Mouse (Mus musculus): ENCODE measurements around the gene Kcnn4. TPM values are rescaled to one million over a fixed set of nuclear protein-coding genes. Genes with fewer than 3 reads are reported as not detected.

Gene Kcnn4
- polyA plus RNA-seq, 1 experiment from 2014 or later = 119 TPM

DNA sequence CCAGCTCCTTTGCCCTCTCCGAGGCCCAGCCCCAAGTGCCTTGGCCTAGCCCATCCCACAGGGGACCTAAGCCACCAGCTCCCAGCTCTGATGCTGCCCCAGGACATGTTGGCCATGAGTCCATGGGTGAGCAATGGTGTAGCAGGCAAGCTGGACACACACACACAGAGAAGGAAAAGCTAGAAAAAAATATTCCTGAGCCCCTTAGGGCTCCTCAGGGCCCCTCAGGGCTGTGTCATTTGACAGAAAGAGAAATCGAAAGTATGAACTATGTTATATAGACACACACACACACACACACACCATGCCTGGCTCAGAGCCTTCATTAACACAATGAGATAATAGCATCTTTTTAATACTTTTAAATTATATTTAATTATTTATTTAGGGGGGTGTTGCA lies 10.3 kb downstream of the Kcnn4 start:
- H3K27ac ChIP-seq (ENCODE audit: low read depth, low read length) = peak overlapping the region; percentile 74
- H3K36me3 ChIP-seq (ENCODE audit: control insufficient read depth, insufficient read depth, low read length) = peaks cover 28% of the 10 kb centered on the region
- DNase-seq (ENCODE audit: low spot score) (no peak), ATAC-seq (replicated peaks; ENCODE audit: low FRiP score) (no peak)
- H3K4me2 ChIP-seq = 0 out of 2 replicates have a peak overlapping the region, but pooled peaks have one; percentile 12
- no peaks in the 10 kb centered on the region; the same call in 1 of the 2 replicates for H3K27me3 ChIP-seq (replicated peaks; ENCODE audit: control insufficient read depth, insufficient read depth, low read length)
- H3K4me1 ChIP-seq (replicated peaks; ENCODE audit: control insufficient read depth, insufficient read depth, low read length) = peaks cover 66% of the 10 kb centered on the region
- H3K9ac ChIP-seq (ENCODE audit: low read depth, low read length) = peak overlapping the region; percentile 50
- WGBS = 64% methylated on average over 2 of the region's 2 CpGs
- no peak overlapping the region for H3K4me3 ChIP-seq (ENCODE audit: low read depth, low read length)
- H3K9me3 ChIP-seq (ENCODE audit: control insufficient read depth, low read length) = no peaks in the 10 kb centered on the region

DNA sequence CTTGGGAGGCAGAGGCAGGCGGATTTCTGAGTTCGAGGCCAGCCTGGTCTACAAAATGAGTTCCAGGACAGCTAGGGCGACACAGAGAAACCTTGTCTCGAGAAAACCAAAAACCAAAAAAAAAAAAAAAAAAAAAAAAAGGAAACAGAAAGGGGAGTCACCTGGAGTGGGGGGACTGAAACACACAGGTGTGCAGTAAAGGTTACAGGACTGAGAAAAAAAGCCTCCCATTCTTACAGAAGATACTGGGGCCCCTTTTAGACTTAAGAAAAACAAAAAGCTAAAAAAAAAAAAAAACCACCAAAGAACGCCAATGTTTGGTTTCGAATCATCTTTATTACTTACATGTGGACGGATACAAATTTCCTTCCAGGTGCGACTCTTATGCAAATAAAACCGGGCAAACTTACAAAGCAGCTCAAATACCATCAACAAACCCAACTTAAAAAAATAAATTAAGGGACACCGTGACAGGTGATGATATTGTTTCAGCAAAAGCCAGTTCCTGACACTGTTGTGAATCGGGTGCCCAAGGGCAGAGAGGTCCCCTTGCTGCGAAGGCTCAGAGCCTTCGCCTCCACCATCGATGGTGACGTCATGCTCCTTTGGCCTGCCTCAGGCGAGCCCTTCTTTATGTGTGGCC lies 12.8 kb downstream of the Kcnn4 start:
- Histone ChIP-seq H3K4me3 (ENCODE audit: low read depth, low read length) (no peak overlapping the region), H3K9ac (ENCODE audit: low read depth, low read length) (peak overlapping the region; percentile 56), H3K27ac (ENCODE audit: low read depth, low read length) (peak overlapping the region; percentile 90), H3K4me1 (replicated peaks; ENCODE audit: control insufficient read depth, insufficient read depth, low read length) (peaks cover 53% of the 10 kb centered on the region), H3K4me2 (no peak overlapping the region; the same call in 1 of the 2 replicates), H3K36me3 (ENCODE audit: control insufficient read depth, insufficient read depth, low read length) (peaks cover 25% of the 10 kb centered on the region), H3K9me3 (ENCODE audit: control insufficient read depth, low read length) (no peaks in the 10 kb centered on the region), H3K27me3 (replicated peaks; ENCODE audit: control insufficient read depth, insufficient read depth, low read length) (no peaks in the 10 kb centered on the region)
- ATAC-seq (replicated peaks; ENCODE audit: low FRiP score) (no peak), DNase-seq (ENCODE audit: low spot score) (no peak)
- 87% methylated on average over 16 of the region's 16 CpGs for WGBS

DNA sequence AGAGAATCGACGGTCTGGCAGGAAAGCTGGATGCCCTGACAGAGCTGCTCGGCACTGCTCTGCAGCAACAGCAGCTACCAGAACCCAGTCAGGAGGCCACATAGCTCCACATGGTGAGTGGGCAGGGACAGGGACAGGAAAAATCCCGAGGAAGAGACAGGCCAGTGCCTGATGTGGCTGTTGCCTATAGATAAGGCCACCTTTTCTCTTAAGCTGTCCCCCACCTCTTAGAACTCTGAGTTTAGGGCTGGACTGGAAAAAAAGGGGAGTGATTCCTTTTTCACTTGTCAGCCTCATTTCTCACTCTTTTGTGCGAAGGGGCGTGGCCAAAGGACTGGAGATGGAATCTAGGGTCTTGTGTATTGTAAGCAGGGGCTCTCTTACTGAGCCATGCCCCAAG lies 14.0 kb downstream of the Kcnn4 start:
- 38% methylated on average over 6 of the region's 6 CpGs for WGBS
- H3K4me3 ChIP-seq (ENCODE audit: low read depth, low read length) = 0 out of 2 replicates have a peak overlapping the region, but pooled peaks have one; percentile 10
- H3K27me3 ChIP-seq (replicated peaks; ENCODE audit: control insufficient read depth, insufficient read depth, low read length) = no peaks in the 10 kb centered on the region
- ATAC-seq (replicated peaks; ENCODE audit: low FRiP score) (peak; percentile 81), DNase-seq (ENCODE audit: low spot score) (no peak)
- H3K9me3 ChIP-seq (ENCODE audit: control insufficient read depth, low read length) = no peaks in the 10 kb centered on the region
- peak overlapping the region; percentile 90 for H3K27ac ChIP-seq (ENCODE audit: low read depth, low read length)
- H3K4me2 ChIP-seq = peak overlapping the region; percentile 30
- H3K36me3 ChIP-seq (ENCODE audit: control insufficient read depth, insufficient read depth, low read length) = peaks cover 25% of the 10 kb centered on the region
- H3K4me1 ChIP-seq (replicated peaks; ENCODE audit: control insufficient read depth, insufficient read depth, low read length) = peaks cover 43% of the 10 kb centered on the region
- peak overlapping the region; percentile 56; the same call in 1 of the 2 replicates for H3K9ac ChIP-seq (ENCODE audit: low read depth, low read length)

DNA sequence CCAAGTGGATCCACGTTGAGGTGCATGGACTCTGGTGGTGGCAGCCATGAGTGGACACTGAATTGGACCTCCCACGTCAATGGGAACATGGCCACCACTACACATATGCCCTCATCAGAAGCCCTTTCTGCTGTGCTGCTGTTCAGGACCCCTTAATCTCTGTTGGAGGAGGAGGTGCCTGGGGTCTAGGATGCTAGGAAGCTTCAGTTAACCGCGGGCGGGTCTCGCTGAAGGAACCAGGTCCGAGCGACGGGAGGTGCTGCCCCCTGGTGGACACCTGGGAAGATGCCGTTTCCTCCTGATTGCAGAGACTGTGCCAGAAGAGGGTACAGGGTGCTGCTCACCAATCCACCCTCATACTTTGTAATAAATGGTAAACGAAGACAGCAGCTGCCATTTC lies 14.8 kb downstream of the Kcnn4 start:
- peaks cover 42% of the 10 kb centered on the region for H3K4me1 ChIP-seq (replicated peaks; ENCODE audit: control insufficient read depth, insufficient read depth, low read length)
- H3K9me3 ChIP-seq (ENCODE audit: control insufficient read depth, low read length) = no peaks in the 10 kb centered on the region
- no peaks in the 10 kb centered on the region for H3K27me3 ChIP-seq (replicated peaks; ENCODE audit: control insufficient read depth, insufficient read depth, low read length)
- 0 out of 2 replicates have a peak overlapping the region, but pooled peaks have one; percentile 30 for H3K9ac ChIP-seq (ENCODE audit: low read depth, low read length)
- peak overlapping the region; percentile 42 for H3K4me2 ChIP-seq
- 15% methylated on average over 11 of the region's 11 CpGs for WGBS
- 0 out of 2 replicates have a peak, but pooled peaks have one; percentile 19 for ATAC-seq (replicated peaks; ENCODE audit: low FRiP score)
- DNase-seq (ENCODE audit: low spot score) = peak; percentile 79
- H3K36me3 ChIP-seq (ENCODE audit: control insufficient read depth, insufficient read depth, low read length) = peaks cover 19% of the 10 kb centered on the region
- peak overlapping the region; percentile 90 for H3K27ac ChIP-seq (ENCODE audit: low read depth, low read length)
- H3K4me3 ChIP-seq (ENCODE audit: low read depth, low read length) = no peak overlapping the region

- H3K27ac ChIP-seq (ENCODE audit: low read depth, low read length) = peak overlapping the region; percentile 43
- no peak overlapping the region; the same call in 1 of the 2 replicates for H3K4me2 ChIP-seq
- H3K4me1 ChIP-seq (replicated peaks; ENCODE audit: control insufficient read depth, insufficient read depth, low read length) = peaks cover 35% of the 10 kb centered on the region
- H3K36me3 ChIP-seq (ENCODE audit: control insufficient read depth, insufficient read depth, low read length) = peaks cover 8% of the 10 kb centered on the region
- WGBS = 51% methylated on average over 10 of the region's 10 CpGs
- H3K27me3 ChIP-seq (replicated peaks; ENCODE audit: control insufficient read depth, insufficient read depth, low read length) = no peaks in the 10 kb centered on the region
- no peak for DNase-seq (ENCODE audit: low spot score)
- H3K4me3 ChIP-seq (ENCODE audit: low read depth, low read length) = no peak overlapping the region
- H3K9me3 ChIP-seq (ENCODE audit: control insufficient read depth, low read length) = no peaks in the 10 kb centered on the region
- no peak for ATAC-seq (replicated peaks; ENCODE audit: low FRiP score)
- no peak overlapping the region for H3K9ac ChIP-seq (ENCODE audit: low read depth, low read length)
These were observed 17.0 kb downstream of the Kcnn4 start for GRCm38 (mm10) chr7:24387059-24387556.

GRCm38 (mm10) chr7:24389516-24390187 lies 19.6 kb downstream of the Kcnn4 start:
- DNase-seq (ENCODE audit: low spot score) (no peak), ATAC-seq (replicated peaks; ENCODE audit: low FRiP score) (no peak)
- H3K4me2 ChIP-seq = no peak overlapping the region
- no peak overlapping the region for H3K9ac ChIP-seq (ENCODE audit: low read depth, low read length)
- H3K27me3 ChIP-seq (replicated peaks; ENCODE audit: control insufficient read depth, insufficient read depth, low read length) = no peaks in the 10 kb centered on the region
- no peak overlapping the region for H3K27ac ChIP-seq (ENCODE audit: low read depth, low read length)
- no peak overlapping the region for H3K4me3 ChIP-seq (ENCODE audit: low read depth, low read length)
- no peaks in the 10 kb centered on the region for H3K36me3 ChIP-seq (ENCODE audit: control insufficient read depth, insufficient read depth, low read length)
- H3K9me3 ChIP-seq (ENCODE audit: control insufficient read depth, low read length) = no peaks in the 10 kb centered on the region; the same call in 1 of the 2 replicates
- peaks cover 26% of the 10 kb centered on the region for H3K4me1 ChIP-seq (replicated peaks; ENCODE audit: control insufficient read depth, insufficient read depth, low read length)
- WGBS = 48% methylated on average over 13 of the region's 13 CpGs

- H3K36me3 ChIP-seq (ENCODE audit: control insufficient read depth, insufficient read depth, low read length) = no peaks in the 10 kb centered on the region
- WGBS = 65% methylated on average over 7 of the region's 7 CpGs
- H3K4me2 ChIP-seq = no peak overlapping the region
- H3K9me3 ChIP-seq (ENCODE audit: control insufficient read depth, low read length) = no peaks in the 10 kb centered on the region; the same call in 1 of the 2 replicates
- no peak overlapping the region for H3K4me3 ChIP-seq (ENCODE audit: low read depth, low read length)
- no peak overlapping the region for H3K9ac ChIP-seq (ENCODE audit: low read depth, low read length)
- peaks cover 35% of the 10 kb centered on the region for H3K4me1 ChIP-seq (replicated peaks; ENCODE audit: control insufficient read depth, insufficient read depth, low read length)
- no peaks in the 10 kb centered on the region for H3K27me3 ChIP-seq (replicated peaks; ENCODE audit: control insufficient read depth, insufficient read depth, low read length)
- no peak overlapping the region for H3K27ac ChIP-seq (ENCODE audit: low read depth, low read length)
- DNase-seq (ENCODE audit: low spot score) (no peak), ATAC-seq (replicated peaks; ENCODE audit: low FRiP score) (no peak)
These were observed 20.4 kb downstream of the Kcnn4 start for GRCm38 (mm10) chr7:24390512-24390911.

DNA sequence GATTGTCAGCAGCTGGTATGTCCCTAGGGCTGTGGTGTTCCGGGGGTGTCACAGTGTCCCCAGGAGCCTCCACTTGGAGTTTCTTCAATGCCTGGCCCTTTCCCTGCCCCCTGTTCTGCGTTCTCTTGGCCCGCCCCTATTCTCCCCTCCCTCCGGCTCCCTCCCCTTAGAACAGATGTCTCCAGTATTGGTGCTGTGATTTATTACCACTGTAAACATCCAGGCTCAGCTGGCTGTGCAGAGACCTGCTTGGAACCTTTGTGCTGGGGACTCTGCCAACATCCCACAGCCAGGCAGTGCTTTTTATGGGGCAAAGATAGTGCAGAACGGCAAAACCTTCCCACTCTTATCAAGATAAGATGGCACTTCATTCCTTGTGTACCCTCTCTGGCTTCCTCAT lies 21.0 kb downstream of the Kcnn4 start:
- Histone ChIP-seq H3K9me3 (ENCODE audit: control insufficient read depth, low read length) (no peaks in the 10 kb centered on the region; the same call in 1 of the 2 replicates), H3K9ac (ENCODE audit: low read depth, low read length) (no peak overlapping the region), H3K4me2 (no peak overlapping the region), H3K27ac (ENCODE audit: low read depth, low read length) (no peak overlapping the region), H3K4me1 (replicated peaks; ENCODE audit: control insufficient read depth, insufficient read depth, low read length) (peaks cover 39% of the 10 kb centered on the region), H3K36me3 (ENCODE audit: control insufficient read depth, insufficient read depth, low read length) (no peaks in the 10 kb centered on the region), H3K4me3 (ENCODE audit: low read depth, low read length) (no peak overlapping the region), H3K27me3 (replicated peaks; ENCODE audit: control insufficient read depth, insufficient read depth, low read length) (no peaks in the 10 kb centered on the region)
- ATAC-seq (replicated peaks; ENCODE audit: low FRiP score) (no peak), DNase-seq (ENCODE audit: low spot score) (no peak)
- WGBS = 26% methylated on average over 5 of the region's 5 CpGs
